Mouse (Mus musculus) spleen, adult 2 months (tissue): ENCODE measurements around the gene Dhx30.
"Not testable (repeated sequence)": the region's sequence is repeated elsewhere in the genome, so short reads cannot be mapped to it uniquely, and the experiment has no call there.

ENCODE experiments used
- CTCF ChIP-seq: fragments of 200-500 bp; IDR thresholded peaks from 2 replicates; pipeline ENCODE4 v1.5.1; 2011; ENCODE audit warnings: mild to moderate bottlenecking, inconsistent platforms; ENCODE audit not compliant: insufficient read depth, insufficient read length, insufficient replicate concordance; ENCODE audit errors: extremely low read depth
- POLR2A ChIP-seq: fragments of 200-500 bp; IDR thresholded peaks from 2 replicates; pipeline ENCODE4 v1.6.1; 2011; ENCODE audit warnings: low read depth, low read length, inconsistent platforms

GRCm38 (mm10) chr9:110076468-110076867, 41.2 kb downstream of the Dhx30 start:
- TF ChIP-seq CTCF, POLR2A: not testable (repeated sequence)
